Mouse (Mus musculus) lung, postnatal 25 days (tissue): ENCODE measurements at regions not wholly inside any gene's neighbourhood (a gene's known extent, or its start where the extent isn't known, plus 50 kb on each side); places are given as distances from the start of the nearest gene placed in this dataset.
A peak's percentile ranks its signal among the peaks of the same experiment; 100 is the strongest.
"Not testable (repeated sequence)": the region's sequence is repeated elsewhere in the genome, so short reads cannot be mapped to it uniquely, and the experiment has no call there.

Experiments used
- DNase-seq: peaks from one replicate; pipeline ENCODE4 v3.0.0; 2022; ENCODE audit warnings: low spot score

DNA sequence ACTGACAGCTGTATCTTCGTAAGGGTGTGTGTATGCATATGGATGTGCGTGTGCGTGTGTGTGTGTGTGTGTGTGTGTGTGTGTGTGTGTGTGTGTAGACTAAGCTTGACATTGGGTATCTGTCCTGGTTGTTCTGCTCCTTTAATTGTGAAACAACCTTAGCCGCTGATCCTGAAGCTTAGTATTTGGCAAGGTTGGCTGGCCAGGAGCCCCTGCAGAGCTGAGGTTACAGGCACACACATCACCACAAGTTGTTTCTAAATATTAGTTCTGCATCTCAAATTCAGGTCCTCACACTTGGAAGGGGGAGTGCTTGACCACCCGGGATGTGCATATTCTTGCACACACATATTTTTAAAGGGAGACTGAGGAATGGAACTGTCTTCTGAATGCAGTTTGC, 314.7 kb downstream of the Diras2 start:
- DNase-seq, result no peak

DNA sequence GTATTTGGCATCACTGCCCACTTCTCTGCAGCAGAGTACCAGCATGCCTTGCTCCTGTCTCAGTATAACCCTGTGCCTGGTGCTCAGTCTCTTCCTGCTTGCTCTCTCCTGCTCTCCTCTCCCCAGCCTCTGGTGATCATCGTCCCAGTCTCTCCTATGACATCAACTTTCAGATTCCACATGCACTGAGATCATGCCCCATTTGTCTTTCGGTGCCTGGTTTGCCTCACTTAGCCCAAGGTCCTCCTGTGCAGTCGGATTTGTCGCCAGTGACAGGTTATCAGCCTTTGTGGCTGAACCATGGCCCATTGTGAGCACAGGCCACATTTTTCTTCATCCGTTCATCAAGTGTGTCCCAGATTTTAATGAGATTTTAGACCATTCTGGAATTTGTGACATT, 314.0 kb downstream of the Diras2 start:
- no peak for DNase-seq

DNA sequence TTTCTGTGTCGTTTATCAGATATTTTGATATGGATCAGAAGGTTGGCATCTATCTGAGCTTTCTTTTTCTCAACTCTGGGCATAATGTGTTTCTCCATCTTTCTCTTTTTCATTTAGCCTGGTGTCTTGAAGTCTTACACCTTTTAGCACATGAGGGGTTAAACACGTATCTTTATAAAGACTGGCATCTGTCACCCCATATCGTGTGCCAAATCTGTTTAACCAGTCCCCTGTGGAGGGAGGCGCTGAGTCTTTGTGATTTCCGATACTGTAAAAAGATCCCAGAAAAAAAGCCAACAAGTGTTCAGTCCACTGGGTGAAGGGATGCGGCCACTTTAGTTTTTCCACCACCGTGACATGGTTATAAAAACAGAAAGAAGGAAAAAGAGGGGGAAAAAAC, 313.3 kb downstream of the Diras2 start:
- DNase-seq, result no peak

DNA sequence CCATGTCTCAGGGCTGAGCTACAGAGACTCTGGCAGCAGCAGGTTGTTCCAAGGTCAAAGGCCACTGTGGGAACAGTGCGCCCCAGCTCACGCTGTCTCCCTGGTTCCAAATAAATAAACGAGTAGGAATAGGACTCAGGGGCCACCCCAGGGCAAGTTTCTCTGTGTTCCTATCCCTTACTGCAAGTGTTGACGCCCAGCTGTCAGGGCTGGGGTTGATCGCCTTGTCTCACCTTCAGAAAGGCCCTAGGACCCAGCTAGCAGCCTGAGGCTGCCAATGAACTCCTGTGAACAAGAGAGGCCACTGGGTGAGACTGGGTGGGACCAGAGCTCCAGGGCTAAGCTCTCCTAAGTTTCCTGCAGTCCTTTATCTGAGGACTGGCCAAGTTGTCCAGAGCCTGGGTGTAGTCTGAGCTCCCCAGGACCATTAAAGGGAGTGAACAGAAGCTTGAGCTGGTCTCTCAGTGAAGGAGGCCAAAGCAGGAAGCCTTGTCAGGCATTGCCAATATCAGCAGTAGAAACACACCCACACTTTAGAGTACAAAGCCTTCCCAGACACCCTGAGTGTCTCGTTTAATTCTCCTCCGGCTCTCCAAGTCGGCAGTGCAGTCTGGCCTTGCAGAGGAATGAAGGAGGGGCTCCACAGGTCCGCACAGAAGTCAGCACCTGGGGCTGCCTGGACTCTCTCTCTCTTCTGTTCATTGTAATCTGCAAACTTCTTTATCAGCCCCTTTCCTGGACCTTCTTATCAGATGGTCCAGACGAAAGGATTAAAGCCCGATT, 308.6 kb downstream of the Diras2 start:
- peak; percentile 4 for DNase-seq

DNA sequence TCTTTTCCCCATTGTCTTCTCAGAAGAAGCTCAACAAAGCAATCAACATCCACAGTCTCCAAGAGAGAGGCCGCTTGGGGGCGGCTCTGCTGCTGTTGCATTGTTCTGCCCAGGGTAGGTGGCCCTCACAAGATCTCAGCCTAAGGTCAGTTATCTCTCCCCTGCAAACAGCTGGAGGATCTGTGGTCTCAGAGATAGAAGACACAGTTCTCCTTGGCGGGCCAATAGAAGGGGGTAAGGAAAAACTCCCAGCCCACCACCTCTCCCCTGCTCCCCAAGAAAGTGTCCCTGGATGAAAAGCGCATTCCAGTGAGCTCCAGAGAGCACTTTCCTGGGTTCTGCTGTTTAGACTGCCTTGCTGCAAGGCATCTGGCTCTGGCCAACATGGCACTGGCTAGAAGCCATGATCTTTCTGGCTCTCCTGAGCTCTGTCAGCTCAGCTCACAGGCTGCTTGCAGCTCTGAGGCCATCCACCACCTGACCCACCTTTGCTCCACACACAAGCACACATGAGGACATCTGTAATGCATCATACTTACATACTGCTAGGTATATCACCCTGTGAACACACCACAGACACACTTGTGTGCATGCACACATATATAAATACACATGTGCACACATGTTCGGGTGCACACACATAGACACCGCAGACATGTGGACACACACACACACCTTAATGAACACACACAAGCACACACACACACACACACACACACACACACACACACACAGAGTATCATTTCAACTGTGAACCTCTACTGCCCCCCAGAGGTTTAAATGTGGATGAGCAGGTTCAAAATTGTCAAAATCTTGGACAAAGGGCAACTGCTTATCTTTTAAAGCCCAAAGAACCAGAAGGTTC, 307.7 kb downstream of the Diras2 start:
- DNase-seq, result peak; percentile 9

DNA sequence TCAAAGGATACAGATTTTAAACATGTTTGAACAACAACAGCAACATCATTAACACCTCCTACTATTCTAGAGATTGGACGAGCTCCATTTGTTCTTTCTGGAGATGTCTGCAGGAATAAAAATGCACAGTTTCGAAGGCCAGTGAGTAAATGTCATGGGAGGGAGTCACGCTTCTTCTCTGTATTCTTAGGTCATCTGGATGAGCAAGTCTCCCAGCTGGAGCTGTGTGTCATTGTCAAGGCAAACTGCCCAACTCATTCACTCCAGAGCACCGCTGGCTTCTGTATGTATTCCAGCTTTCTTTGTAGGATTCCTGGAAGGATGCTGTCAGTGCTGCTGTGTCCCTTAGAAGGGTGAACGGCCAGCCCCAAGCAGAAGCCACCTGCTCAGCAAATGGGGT, 297.1 kb downstream of the Diras2 start:
- no peak for DNase-seq

DNA sequence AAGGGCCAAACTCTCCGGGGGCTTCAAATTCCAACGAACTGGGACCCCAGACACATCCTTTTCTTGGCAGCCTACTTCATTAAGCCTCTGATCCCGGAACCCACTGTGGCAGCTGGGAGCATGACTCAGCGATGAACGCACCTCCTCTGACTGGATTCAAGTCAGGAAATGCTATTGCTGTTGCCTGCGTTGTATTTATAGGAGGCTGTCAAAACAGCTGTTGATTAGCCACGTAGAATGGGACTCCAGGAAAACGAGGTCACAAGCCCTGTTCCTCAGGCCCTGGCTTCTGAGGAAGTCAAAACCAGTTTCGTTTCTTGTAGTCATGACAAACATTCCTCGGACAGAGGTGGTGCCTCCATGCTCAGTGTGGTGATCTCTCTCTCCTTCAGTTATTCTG, 295.0 kb downstream of the Diras2 start:
- peak; percentile 16 for DNase-seq

DNA sequence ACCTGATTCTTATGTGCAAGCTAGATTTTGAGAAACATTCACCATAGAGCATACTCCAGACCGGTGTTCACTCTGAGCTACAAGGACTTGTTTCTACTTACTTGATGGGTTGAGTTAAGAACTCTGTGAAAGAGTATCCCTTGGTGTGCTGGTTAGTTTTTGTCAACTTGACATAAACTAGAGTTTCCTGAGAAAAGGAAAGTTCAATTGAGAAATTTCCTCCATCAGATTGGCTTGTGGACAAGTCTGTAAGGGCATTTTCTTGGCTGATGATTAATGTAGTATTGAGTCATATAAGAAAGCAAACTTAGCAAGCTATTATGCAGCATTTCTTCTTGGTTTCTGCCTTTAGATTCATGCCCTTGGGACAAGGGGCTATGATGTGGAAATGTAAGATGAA, 291.5 kb downstream of the Diras2 start:
- DNase-seq, result no peak

DNA sequence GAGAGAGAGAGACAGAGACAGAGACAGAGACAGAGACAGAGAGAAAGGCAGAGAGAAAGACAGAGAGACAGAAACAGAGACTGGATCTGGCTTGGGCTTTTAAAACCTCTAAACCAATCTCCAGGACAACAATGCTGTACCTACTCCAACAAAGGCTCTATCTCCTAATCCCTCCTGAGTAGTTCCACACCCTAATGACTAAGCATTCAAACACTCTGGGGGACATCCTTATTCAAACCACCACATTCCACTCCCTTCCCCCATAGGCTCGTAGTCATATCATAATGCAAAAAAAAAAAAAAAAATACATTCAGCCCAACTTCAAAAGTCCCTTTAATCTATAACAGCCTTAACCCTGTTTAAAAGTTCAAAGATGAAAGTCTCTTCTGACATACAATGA, 289.3 kb downstream of the Diras2 start:
- no peak for DNase-seq

DNA sequence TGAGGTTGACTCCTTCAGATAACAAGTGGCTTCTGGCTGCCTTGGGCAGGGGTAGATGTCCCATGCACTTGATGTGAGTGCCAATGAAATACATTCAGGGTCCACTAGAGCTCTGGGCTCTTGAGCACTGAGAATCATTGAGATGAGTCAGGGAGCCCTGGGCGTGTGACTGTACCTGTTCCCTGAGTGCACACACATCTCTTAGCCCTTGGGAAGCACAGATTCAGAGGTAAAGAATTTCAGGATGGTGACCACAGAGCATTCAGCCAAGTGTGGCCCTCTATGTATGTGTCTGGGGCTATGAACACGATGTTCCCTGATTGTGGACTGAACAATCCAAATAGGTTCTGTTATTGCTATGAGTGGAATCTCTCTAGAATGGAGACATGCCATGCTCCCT, 281.6 kb downstream of the Diras2 start:
- DNase-seq, result no peak

DNA sequence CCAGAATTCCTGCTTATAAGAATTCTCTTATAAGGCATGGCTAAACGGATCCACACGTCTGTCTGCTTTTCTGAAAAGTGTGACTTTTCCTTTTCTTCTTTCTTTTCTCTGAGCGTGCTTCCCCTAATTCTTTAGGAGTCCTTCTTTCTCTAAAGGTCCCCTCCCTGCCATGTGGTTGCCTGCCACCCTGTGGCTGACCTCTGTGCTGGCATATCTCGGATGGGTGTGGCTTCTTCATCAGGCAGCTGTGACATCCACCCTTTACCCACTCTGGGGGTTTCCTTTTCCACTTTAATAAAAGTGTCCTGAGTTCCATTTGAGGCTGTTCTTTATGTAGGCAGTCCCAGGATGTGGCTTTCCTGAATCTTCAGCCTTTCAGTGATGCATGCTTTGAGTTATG, 280.7 kb downstream of the Diras2 start:
- peak; percentile 16 for DNase-seq

DNA sequence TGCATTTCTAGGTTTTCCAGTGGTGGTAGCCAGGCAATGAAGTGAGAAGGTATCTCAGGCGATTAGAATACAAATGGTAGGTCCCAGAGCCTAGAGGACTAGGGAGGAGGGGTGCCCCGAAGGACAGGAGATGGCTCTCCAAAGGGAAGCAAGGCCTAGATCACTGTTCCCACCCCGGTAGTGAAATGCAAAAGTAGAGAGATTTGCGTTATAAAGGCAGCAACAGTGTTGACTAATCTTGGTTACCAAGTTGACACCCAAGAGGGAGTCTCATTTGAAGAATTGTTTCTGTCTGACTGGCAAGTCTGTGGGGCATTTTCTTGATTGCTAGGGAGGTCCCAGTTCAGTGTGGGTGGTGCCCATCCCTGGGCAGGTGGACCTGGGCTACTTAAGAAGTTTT, 278.8 kb downstream of the Diras2 start:
- no peak for DNase-seq

DNA sequence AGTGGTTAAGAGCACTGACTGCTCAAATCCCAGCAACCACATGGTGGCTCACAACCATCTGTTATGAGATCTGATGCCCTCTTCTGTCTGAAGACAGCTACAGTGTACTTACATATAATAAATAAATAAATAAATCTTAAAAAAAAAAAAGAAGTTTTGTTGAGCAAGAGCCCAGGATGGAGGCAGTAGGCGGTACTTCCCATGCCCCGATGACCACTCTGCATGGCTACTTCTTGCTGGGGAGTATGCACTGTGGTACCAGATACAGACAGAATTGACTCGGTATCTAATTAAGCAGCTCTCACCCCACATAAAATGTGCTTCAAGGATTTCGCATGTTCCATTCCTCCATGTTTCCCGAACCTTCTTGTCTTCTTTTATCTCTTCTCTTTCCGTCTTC, 278.4 kb downstream of the Diras2 start:
- not testable (repeated sequence) for DNase-seq

DNA sequence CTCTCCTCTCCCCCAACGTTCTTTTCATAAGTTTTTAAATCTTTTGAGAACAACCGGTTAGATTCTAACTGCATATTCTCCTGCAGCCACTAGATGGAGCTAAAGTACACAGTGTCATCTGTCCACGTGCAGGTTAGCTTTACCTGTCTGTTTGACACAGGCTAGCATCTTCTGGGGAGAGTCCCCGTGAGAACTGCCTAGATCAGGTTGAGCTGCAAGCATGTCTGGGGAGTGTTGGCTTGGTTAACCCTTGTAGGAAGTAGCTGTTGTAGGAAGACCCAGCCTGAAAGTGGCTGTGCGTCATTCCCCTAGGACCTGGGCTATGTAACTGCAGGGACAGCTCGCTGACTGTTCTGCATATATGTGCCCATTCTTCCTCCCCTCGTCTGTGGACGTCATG, 277.9 kb downstream of the Diras2 start:
- DNase-seq, result peak; percentile 29

DNA sequence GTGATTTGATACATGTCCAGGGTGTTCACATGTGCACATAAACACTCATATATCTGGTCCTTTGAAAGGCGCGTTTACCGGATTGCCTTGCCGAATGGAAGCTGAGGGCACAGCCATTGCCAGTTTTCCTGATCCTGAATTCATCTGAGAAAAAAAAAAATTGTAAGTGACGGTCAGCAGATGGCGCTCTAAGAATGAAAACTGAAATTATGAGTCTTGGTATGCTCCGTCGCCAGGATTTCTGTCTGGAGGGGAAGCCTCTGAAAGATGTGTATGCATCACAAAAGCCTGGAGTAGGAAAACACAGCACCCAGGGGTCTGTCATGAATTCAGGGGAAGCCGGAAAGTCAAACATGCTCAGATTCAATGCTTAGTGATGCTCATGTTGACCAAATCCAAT, 276.9 kb downstream of the Diras2 start:
- peak; percentile 29 for DNase-seq

DNA sequence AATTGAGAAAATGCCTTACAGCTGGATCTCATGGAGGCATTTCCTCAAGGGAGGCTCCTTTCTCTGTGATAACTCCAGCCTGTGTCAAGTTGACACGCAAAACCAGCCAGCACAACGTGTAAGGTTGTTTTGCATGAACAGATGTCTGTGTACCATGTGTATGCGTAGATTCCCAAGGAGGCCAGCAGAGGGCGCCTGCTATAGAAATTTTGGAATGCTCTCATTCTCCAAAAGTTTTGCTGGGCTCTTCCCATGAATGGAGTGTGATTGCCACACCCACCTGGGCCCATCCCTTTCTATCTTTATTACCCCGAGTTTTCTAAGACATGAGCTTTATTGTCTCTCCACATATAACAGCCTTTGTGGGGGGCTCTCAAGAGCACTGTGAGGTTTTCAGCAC, 275.4 kb downstream of the Diras2 start:
- no peak for DNase-seq

DNA sequence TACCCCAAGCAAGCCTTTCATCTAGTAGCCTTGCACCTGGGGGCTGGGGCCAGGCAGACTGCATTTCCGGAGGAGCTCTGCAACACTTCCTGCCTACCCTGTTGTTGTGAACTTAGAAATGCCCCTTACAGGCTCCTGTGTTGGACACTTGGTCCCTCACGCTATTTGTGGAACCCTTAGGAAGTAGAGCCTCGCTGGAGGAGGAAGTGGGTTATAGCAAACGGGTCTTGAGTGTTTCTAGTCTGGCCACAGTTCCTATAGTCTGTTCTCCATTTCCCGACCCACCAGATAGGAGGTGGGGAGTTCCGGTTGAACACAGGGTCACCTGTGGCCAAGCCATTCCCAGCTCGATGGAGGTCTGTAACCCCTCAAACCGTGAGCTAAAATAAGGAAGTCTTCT, 272.7 kb downstream of the Diras2 start:
- no peak for DNase-seq

DNA sequence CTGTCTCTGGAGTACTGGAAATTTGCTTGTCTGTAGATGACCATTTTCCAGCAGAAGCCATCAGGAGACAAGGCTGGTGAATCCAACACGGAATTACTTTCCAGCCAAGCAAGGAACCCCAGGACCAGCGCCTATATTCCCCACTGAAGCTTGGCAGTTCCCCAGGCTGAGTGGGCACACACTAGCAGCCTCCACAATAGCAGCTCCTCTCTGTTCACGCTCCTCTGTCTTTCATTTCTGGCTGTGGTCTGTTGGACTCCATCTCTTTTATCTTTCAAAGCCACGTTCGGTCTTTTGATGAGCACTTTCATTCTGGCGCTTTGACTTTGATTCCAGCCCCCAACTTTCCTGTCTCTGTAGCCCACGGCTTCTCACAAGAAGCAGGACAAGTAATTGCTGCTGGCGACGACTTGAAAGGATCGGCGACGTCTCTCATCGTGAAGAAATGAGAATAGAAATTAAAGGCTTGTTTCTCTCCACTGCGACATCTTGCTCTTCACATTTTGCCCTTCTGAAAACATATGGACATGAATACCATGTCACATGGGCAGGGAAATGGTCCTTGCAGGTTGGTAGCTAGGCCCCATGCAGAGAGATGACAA, 268.0 kb downstream of the Diras2 start:
- DNase-seq, result no peak

DNA sequence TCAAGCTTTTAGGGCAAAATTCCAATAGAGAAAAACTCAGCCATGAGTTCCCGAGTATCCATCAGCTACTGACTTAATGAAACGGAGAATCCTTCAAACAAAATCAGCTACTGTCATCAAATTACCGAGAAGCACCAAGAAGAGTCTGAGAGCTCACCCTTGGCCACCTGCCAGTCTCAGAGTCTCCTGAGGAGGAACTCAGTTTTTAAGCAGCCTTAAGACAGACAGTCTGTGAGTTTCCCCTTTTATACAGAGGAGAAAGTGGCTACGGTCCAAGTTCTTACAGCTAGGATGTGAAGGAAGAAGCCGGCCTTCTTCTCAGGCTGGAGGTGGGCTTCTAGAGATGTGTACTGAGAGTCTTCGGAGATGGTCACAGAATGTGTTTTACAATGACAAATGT, 262.8 kb downstream of the Diras2 start:
- no peak for DNase-seq

DNA sequence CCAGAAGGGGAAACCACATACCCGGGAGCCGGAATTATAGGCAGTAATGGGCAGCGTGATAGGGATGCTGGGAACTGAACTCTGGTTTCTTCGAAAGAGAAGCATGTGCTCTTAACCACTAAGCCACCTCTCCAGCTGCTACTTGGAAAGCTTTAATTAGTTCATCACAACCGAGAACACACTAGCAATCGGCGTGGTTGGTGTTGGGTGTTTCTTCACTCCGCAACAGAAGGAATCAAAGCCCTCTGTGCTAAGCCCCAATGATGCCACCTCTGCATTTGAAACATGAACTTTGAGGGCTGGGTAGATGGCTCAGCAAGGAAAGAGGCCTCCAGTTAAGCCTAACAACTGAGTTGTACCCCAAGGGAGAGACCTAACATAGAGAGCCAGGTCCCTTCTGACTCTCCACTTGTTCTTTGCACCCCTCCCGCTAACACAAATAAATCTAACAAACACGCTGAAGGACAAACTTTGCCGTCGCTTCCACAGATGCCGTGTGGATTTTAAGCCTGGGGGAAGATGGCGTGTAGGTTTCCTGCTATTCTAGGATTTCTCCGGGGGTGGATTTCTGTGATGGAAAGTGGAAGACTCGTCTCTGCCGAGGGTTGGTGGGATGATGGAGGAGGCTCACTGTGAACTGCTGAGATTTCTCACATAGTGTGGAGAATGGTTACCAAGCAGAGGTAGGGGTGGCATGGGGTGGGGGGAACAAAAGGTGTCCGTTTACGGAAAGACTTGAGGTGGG, 257.4 kb downstream of the Diras2 start:
- no peak for DNase-seq

DNA sequence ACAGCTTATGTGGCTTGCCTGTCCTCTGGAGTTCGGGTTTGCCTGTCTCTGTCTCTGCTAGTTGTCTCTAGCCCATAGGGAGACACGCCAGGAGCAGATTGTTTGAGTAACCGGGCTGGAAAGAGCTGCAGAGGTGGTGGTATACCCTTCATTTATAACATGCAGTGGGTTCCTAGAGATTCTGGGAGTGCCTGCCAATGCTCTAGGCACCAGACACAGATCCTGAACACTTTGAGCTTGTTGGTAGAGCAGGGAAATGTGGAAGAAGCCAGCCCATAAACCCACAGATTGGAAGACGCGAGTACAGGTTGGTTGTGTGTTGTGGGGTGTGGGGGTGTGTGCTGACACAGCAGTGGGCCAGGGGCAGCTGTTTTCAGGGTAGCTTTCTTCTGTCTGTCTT, 255.9 kb downstream of the Diras2 start:
- DNase-seq, result no peak

DNA sequence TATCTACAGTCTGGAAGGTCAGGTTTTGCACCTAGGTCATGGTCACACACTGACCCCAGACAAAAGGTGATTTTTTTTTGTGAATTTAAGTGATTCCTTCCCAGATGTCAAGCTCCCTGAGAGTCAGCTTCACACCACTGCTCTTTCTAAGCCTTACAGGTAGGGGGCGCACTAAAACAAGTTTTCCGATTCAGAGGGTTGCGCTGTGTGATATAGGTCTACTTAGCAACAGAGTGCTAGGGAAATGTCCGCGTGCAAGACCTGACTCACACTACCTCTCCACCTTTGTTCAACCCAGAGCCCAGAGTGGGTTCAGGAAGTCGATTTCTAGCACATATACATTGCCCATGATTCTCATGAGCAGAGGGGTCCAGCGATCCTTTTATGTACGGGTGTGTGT, 255.4 kb downstream of the Diras2 start:
- DNase-seq, result peak; percentile 42
